Mouse (Mus musculus): ENCODE data around the gene Tmem150c.

Tmem150c gene

DNA sequence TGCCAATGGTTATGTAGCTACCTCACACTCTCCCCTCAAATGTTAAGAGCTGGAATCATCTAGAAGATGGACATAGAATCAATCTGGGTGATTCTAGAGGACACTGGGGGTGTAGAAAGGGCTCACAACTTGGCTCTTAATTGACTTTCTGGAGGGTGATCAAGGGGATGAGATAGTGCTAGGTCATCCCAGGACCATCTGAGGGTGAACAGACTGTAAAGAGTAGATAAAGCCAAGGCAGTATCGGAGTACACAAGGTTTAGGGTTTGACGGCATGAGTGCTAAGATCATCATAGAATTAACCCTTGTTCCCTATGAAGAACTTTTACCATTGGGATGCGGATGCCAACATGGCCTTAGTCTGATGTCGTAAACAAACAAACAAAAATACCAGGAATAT is 61.6 kb downstream of the Tmem150c start:
- no peak for ATAC-seq (ENCODE audit: low TSS enrichment)

DNA sequence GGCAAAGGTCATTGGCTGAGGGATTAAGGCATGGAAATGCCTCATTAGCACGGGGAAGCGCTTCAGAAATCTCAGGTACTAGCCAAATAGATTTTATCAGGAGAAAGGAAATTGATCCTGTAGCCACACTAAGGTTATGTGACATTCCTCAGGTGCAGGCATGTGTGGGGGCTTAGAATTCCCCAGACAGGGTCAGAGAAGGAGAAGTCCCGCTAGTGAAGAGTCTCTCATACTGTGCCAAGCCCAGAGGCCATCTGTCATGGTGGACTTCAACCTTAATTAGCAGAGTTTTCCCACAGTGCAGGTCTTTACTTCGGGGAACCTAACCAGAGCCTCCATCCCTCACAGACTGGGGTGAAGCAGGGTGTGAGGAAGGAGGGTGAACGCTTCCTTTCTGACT is 62.7 kb downstream of the Tmem150c start:
- no peak for ATAC-seq (ENCODE audit: low TSS enrichment)

DNA sequence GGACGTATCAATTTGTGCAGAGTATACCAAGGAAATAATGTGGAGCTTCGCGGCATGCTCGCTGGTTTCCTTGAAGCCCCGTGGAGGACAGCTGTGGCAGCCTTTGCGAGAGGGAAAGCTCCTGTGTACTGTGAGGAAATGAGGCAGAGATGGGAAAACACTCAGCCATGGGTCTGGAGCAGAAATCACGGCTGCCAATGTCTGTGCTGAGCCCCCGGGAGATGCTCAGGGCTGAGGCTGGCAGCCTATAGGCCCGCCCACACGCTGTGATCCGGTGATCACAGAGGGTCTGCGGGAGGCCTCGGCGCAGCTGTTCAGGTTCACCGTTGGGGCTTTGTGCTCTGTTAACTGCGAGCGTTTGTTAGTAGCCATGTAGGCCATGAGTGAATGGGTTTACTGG is 68.0 kb downstream of the Tmem150c start:
- 0 out of 2 replicates have a peak, but pooled peaks have one; percentile 9 for ATAC-seq (ENCODE audit: low TSS enrichment)

DNA sequence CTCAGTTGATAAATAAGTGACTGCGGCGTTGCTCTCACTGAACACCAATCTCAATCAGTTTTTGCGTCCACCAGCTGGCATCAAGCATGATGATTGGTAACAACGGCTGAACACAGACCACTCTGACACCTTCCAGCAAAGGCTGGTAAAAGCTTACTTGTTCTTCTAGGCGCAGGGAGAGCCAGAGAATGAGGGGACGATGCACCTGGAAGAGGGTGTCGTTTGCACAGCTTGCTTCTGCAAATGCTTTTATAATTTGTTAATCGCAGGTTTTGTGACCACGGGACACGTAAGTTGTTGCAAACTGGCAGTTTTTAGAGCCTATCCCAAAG is 68.4 kb downstream of the Tmem150c start:
- ATAC-seq (ENCODE audit: low TSS enrichment), result no peak

DNA sequence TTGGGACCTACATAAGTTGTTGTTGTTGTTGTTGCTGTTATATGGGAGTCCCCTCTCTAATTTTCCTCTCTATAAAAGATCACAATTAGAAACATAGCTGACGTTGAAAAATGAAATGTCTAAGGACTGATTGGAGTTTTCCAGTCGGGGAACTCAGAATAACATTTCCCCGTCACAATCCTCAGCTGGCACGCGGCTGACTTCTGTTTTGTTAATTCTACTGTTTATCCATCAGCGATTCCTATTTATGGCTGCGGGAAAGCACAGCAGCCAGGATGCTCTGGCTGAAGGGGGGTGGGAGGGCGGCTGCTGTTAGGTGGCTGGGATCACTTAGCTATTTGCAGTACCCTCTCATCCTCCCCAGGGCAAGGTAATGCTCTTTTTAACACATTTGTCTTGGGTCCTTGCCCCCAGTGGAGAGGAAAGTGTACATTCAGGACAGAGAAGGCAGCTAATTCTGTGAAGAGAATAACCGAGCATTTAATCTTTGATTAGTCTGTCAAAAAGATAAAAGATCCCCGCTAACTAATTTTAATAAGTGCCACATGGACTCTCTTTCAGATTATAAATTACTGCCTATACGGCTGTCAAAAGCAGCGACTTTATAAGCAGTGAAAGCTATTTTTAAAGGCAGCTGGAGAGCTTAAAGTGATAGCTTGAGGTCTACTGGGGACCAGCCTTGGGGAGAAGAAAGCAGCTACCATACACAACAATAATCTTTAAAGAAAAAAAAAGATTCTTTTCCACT is 68.9 kb downstream of the Tmem150c start:
- no peak for ATAC-seq (ENCODE audit: low TSS enrichment)

DNA sequence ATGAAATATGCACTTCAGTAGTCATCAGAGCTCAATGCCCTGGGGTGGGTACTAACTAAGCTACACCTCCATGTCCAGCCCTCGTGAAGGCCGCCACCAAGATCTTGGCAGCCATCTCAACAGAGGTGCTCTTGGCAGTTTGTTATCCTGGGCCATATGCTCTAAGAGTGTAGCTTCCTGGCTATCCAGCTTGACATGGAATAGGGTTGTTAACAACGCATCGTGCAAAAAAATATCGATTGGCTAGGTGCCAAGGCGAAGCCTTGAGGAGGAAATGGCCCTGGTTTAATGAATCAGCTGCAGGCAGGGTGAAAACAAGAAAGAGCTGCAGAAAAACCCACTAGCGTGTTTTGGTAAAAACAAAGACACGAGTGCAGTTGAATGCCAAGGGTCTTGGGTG is 74.5 kb downstream of the Tmem150c start:
- no peak for ATAC-seq (ENCODE audit: low TSS enrichment)

DNA sequence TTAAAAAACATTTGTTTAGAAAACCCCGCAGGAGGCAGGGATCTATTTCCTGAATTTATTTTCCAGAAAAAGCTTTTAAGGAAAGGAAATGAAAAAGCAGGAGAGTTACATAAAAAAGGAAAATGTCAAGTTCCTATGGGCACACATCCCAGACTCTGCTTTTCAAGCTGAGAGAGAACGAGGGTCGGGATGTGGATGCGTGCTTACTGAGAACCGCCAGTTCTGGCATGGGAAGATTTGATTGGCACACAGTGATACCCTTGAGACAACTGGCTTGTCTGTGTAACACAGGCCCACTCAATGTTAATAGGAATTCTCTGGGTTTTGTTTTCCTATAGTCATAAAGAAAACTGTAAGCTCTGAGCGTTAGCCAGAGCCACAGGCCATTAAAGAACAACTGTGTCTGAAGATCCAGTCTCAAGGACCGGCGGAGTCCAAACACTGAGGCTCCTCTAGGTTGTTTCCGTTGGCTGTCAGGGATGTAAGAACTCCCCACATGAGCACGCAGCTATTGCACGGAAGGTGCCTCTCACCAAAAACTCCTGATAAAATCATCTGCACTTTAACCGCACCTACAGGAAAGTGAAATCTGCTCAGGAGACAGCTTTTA is 75.5 kb downstream of the Tmem150c start:
- ATAC-seq (ENCODE audit: low TSS enrichment), result peak; percentile 62

DNA sequence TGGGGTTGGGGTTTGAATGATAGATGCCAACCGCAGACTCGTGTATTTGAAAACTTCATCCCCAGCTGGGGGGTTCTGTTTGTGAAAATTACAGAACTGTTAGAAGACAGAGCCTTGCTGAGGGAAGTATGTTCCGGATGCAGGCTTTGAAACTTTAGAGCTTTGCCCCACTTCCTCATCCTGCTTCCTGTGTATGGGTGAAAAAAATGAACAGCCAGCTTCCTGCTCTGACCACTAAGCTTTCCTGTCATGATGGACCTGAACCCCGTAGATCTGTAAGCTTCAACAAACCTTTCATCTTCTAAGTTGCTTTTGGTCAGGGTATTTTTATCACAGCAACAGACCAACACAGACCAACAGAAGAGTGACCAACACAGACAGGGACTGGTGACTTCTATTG is 77.6 kb downstream of the Tmem150c start:
- ATAC-seq (ENCODE audit: low TSS enrichment), result no peak

DNA sequence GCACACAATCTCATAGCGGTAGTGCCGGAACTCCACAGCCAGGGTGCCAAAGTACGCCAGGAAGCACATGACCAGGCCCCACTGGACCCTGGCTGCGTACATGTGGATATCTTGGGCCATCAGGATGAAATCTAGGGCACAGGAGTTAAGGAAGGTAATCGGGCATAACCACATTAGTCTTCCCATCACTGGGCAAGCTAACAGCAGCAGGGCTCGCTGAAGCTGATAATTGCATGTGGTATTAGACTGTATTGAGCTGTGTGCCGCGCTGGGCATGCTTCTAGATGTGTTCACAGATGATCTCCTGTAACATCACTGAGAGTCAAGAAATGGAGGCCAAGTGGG is 79.7 kb downstream of the Tmem150c start:
- no peak for ATAC-seq (ENCODE audit: low TSS enrichment)

DNA sequence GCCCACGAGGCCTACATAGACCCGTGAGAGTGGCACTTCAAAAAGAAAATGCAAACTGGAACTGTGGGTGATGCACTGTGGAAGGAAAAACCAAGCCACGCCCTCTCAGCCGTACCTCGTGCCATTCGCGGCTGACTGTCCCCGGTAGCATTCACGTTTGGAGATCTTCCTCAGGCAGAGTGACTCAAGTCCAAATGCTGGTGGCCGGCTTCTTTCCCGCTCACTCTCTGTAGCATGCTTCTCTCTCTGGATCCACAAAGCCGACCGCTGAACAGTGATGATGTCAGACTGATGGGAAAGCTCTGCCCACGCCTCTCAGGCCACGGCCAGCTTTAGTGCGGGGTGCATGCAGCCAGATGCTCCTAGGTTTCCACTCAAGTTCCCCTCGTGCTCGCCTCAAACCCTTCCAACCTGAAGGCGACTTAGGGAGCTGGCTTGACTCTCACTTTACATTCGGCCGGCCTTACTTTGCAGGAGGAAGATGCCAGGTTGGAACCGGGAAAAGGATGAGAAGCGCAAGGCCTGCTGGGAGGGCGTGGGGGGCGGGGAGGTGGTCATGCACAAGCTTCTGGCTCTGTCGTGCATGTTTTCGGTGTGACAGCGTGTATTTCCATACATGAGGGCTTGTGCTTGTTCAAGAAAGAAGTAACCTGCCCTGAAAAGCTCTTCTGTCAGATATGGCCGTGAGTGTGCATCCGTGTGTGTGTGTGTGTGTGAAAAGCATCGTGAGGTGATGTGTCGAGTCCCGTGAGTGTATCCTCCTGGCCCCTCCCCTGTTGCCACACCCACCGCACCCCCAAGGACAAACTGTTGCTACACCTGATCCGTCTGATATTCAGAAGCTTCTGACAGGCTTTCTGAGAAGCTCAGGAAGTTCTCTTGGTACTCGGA is 80.3 kb downstream of the Tmem150c start:
- peak; percentile 44 for ATAC-seq (ENCODE audit: low TSS enrichment)

DNA sequence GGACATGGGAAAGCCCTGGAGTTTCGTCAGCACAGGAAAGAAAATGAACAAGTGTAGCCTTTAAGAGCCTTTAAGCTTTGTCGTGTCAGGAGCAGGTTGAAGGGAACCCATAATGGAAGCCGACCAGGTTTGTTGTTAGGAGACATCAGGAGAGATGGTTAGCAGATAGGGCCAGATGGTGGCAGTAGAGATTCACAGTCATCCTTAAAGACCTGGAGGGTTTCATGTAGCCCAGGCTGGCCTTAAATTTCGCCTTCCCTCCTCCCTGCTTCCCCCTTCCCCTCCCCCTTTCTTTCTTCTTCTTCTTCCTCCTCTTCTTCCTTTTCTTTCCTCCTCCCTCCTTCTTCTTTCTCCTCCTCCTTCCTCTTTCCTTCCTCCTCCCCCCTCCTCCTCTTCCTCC is 85.0 kb downstream of the Tmem150c start:
- ATAC-seq (ENCODE audit: low TSS enrichment), result peak; percentile 51

DNA sequence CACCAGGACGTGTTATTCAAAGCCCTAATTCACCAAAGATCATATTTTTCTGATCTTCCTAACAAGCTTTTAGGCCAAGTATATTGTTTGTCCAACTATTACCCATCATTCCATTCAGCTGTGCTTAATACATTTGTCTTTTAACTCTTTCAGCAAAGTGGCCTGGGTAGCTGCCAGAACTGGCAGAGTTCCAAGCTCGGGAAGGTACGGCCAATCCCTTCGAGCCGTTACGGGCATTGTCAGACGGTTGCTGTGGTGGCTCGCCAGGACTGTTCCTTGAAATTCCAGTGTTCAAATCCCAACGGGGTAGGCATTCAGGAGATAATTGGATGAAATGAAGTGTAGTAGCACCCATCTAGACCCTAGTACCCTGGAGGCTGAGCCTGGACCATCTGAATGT is 87.1 kb downstream of the Tmem150c start:
- ATAC-seq (ENCODE audit: low TSS enrichment), result no peak

DNA sequence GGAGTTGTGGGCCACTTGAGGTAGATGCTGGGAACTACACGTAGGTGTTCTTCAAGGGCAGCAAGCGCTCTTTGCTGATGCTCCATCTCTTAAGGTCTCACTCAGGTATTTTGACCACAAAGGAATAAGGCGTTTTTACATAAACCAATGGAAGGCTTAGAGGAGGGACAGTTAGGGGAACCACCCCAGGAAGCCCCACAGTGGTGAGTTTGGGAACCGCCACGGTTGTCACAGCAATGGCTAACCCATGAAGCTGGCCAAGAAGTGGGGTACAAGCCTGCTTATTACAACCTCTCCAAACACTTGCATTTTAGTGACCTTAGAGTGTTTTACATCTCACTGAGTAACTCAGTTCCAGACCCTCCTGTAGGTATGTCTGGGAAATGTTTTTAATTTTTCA is 88.1 kb downstream of the Tmem150c start:
- ATAC-seq (ENCODE audit: low TSS enrichment), result no peak

DNA sequence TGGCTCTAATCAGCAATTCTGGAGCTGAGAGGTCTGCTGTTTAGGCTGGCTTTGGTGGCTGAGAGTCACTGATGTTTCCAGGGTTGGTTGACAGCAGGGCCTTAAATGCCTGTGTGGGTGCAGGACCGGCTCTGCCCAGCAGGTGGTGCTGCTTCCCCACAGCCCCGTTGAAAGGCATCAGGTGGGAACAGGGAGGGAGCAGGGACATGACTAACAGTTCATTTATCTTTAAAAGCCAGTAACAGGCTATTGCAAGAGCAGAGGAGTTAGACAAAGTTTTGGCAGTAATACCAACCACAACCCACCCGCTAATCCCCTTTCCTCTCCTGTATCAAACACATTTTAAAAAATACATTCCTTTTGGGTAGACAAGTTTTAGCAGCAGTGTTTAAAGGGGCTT is 89.4 kb downstream of the Tmem150c start:
- ATAC-seq (ENCODE audit: low TSS enrichment), result peak; percentile 77

DNA sequence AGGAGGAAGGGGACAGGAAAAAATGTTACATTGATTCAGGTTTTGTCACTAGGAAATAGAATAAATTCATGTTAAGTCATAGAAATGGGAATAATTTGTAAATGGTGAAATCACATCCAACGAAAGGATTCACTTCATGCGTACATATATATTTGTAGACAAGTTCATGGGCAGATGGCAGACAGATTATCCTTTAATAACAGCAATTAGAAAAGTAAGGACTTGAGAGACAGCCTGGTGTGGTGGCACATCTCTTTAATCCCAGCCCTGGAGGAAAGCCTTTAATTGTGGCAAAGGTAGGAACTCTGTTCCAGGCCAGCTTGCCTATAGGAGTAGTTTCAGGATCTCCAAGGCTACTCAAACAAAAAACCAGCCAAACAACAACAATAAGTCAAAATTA is 90.1 kb downstream of the Tmem150c start:
- ATAC-seq (ENCODE audit: low TSS enrichment), result no peak

DNA sequence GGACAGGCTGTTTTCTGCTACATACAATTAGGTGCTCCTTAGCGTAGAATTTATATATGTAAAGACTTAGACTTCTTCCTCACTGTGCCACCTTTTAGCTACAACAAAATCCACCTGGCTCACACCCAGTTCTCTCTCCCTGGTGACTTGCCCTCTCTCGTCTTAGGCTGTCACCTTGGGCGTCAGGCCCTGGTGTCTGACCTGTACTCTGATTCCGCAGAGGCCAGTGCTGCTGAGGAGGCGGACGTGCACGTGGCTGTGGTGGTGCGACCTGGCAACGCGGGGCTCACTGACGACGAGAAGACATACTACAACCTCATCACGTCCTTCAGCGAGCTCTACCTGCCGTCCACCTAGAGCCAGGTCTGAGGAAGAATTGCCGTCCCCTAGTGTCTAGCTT is 92.0 kb downstream of the Tmem150c start:
- ATAC-seq (ENCODE audit: low TSS enrichment), result no peak

DNA sequence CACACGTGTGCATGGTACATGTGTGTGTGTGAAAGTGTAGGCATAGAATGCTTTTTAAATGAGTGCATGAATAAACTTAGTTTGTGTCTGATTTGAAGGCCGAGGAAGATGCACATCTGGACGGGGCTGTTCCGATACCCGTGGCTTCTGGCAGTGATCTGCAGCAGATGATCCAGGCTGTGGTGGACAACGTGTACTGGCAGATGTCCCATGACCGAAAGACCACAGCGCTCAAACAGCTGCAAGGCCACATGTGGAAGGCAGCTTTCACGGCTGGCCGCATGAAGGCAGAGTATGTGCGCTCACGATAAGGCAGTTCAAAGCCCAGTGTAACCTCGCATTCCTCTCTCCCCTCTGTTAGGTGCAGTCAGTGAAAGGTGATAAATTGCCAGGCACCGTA is 98.7 kb downstream of the Tmem150c start:
- no peak for ATAC-seq (ENCODE audit: low TSS enrichment)

DNA sequence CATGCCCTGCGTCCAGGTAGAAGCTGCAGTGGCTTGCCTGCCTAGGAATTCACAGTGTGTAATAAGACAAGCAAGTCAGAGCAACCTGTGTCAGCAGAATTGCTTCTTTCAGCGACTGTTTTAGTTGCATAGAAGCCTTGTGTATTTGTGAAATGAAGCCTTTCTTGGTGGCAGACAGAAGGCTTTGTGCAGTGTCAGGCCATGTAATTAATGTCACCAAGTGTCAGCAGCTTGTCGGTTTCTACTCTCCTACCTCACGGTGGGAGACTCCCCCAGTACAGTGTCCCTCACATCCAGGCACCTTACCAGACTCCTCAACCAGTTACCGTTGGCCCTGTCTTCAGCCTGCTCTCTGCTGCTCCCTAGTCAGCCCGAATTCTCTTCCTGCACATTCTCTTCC is 100.3 kb downstream of the Tmem150c start:
- no peak for ATAC-seq (ENCODE audit: low TSS enrichment)

DNA sequence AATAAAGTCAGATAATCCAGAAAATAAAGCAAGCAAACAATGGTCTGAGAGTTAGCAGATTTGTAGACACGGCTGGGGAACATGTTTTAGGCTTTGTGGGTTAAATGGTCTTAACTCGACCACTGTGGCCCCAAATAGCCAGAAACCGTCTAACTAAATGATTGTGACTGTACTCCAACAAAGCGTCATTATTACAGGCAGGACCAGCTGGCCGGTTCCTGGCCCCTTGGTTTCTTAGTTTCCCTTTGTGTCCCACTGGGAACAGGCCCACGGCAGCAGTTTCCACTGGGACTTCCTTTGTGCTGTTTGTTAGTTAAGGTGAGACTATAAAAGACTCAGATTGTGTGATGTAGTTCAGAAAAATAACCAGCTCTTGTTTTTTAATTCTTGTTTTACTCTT is 100.9 kb downstream of the Tmem150c start:
- ATAC-seq (ENCODE audit: low TSS enrichment), result no peak

DNA sequence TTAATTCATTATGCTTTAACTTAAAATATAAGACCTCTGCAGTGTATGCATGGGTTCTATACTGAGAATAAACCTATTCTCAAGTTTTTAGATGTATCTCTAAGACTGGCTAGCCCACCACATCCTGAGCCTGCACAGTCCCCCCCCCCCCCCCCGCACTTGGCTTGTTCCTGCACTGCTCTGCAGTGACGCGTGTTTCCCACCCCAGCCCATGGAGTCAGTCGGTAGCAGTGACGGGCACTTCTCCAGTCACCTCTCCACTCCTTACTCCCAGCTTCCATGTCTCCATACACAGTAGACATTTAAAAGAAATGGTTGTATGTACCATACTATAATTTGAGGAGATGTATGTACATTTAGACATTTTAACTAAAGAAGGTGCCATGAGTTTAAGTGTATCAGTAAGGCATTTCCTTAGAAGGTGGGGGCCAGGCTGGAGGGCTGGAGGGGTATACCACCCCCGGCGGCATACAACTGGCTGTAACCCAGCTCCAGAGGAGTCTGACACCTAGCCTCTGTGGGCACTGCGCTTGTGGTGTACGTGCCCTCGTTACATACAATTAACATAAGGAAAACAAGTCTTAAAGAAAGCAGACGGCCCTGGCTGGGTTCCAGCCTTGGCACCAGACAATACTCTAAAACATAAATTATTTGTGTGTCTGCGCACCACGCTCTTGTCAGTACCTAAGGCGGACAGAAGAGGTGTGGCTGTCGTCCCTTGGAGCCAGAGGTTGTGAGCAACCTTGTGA is 102.0 kb downstream of the Tmem150c start:
- no peak for ATAC-seq (ENCODE audit: low TSS enrichment)

DNA sequence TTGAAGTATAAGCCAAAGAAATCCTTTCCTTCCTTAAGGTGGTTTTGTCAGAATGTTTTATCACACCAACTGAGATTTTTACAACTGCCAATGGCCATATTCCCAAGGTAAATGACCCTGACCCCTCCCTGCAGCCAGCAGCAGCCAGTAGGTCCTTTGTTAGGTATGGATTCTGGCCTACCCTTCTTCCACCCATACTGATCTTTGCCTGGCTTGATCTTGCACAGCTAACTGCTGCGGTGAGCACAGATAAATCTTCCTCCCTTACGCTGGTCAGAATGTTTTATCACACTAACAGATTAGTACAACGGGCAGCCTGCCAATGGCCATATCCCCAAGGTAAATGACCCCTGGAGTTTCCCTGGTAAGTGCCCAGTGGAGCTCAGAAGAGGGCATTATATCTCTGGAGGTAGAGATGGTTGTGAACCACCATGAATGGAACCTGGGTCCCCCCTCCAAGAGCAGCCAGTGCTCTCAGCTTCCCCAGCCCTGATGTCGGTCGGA is 103.7 kb downstream of the Tmem150c start:
- no peak for ATAC-seq (ENCODE audit: low TSS enrichment)

Measured in frontal cortex, adult (tissue).